Mouse (Mus musculus) intestine, embryonic 14.5 days (tissue): ENCODE results near the gene Vmn2r22. TPM values are rescaled to one million over a fixed set of nuclear protein-coding genes. Genes with fewer than 3 reads are reported as not detected.
"Not testable (repeated sequence)": the region's sequence is repeated elsewhere in the genome, so short reads cannot be mapped to it uniquely, and the experiment has no call there.

Source experiments
- ATAC-seq: fragments of 200-750 bp; cut with Nextera tagmentation; replicated peaks from 2 replicates; pipeline ENCODE4 v1.8.0; 2017; ENCODE audit warnings: low read depth, moderate number of reproducible peaks, moderate TSS enrichment, moderate library complexity; ENCODE audit not compliant: low FRiP score, low TSS enrichment
- DNase-seq: peaks from one replicate; pipeline ENCODE4 v3.0.0-alpha.2; 2018; ENCODE audit warnings: low spot score
- H3K27ac ChIP-seq: fragments of 300-500 bp; sonication (generic); 2 replicates; pipeline ENCODE4 v1.5.1; 2014; ENCODE audit warnings: low read depth, mild to moderate bottlenecking, control low read depth
- H3K27me3 ChIP-seq: fragments of 300-500 bp; sonication (generic); replicated peaks from 2 replicates; pipeline ENCODE4 v1.6.1; 2014; ENCODE audit warnings: low read length, control low read depth; ENCODE audit not compliant: control insufficient read depth, insufficient read depth
- H3K36me3 ChIP-seq: fragments of 300-500 bp; sonication (generic); 2 replicates; pipeline ENCODE4 v1.6.1; 2014; ENCODE audit warnings: low read length, control low read depth; ENCODE audit not compliant: control insufficient read depth, insufficient read depth
- H3K4me1 ChIP-seq: fragments of 300-500 bp; sonication (generic); replicated peaks from 2 replicates; pipeline ENCODE4 v1.6.1; 2014; ENCODE audit warnings: low read length, control low read depth, mixed read lengths; ENCODE audit not compliant: control insufficient read depth, insufficient read depth
- H3K4me2 ChIP-seq: fragments of 300-500 bp; sonication (generic); 2 replicates; pipeline ENCODE4 v1.6.1; 2014; ENCODE audit warnings: low read length
- H3K4me3 ChIP-seq: fragments of 300-500 bp; sonication (generic); 2 replicates; pipeline ENCODE4 v1.5.1; 2014; ENCODE audit warnings: low read depth, low read length, control low read depth, mixed read lengths
- H3K9ac ChIP-seq: fragments of 300-500 bp; sonication (generic); 2 replicates; pipeline ENCODE4 v1.6.1; 2014; ENCODE audit warnings: mild to moderate bottlenecking, low read length
- H3K9me3 ChIP-seq: fragments of 300-500 bp; sonication (generic); 2 replicates; pipeline ENCODE4 v1.6.1; 2016; ENCODE audit warnings: low read length, control low read depth; ENCODE audit not compliant: control insufficient read depth
- WGBS: fragments of 180-500 bp; shearing (Covaris S2); extraction: QIAGEN DNeasy Blood & Tissue Kit; methylation state at CpG from one replicate; pipeline ENCODE4 v1.1.7; 2014; 5-methylcytosine and 5-hydroxymethylcytosine counted together
- polyA plus RNA-seq: library from polyadenylated mRNA; unstranded; fragments of >200 nt; fragmentation: Nextera tagmentation; extraction: Ambion mirVana; gene quantifications from 2 replicates; pipeline ENCODE4 v1.2.1, GENCODE M21; 2014

The Vmn2r22 gene
- polyA plus RNA-seq, 1 experiment from 2014 or later, result not detected

DNA sequence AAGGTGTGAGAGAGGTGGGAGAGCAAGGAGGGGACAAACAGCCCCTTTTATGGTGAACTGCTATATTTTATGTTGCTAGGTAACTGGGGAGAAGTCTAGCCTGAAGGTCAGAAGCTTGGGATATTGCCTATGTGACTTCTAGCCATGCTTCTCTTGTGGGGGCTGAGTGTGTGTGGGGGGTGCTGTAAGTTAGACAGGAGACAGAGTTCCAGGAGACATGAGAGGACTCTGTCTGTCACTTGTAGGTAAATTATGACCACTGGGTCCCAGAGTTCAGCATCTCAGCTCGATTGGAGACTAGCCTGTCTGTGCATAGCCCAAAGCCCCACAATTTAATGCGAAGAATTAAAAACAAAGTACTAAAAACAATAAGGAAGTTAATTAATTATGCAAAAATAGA, 75.8 kb downstream of the Vmn2r22 start:
- not testable (repeated sequence) for H3K36me3 ChIP-seq, DNase-seq, H3K4me2 ChIP-seq, H3K9me3 ChIP-seq, ATAC-seq, H3K4me3 ChIP-seq, H3K27me3 ChIP-seq, H3K9ac ChIP-seq, H3K27ac ChIP-seq, H3K4me1 ChIP-seq
- WGBS, result no CpG with 5 or more reads among the region's 2 CpGs

Other genes starting within 250 kb of the Vmn2r22 start
- not detected in 2 replicates for gene Vmn2r20, start 232.6 kb downstream of the Vmn2r22 start, polyA plus RNA-seq
- gene Vmn2r21, start 117.3 kb downstream of the Vmn2r22 start, polyA plus RNA-seq, result not detected in 2 replicates
- gene Vmn2r23, start 51.9 kb upstream of the Vmn2r22 start, polyA plus RNA-seq, result not detected in 2 replicates
- gene Vmn2r24, start 128.2 kb upstream of the Vmn2r22 start, polyA plus RNA-seq, result not detected in 2 replicates
- gene Vmn2r25, start 202.7 kb upstream of the Vmn2r22 start, polyA plus RNA-seq, result not detected in 2 replicates